Mouse (Mus musculus): ENCODE data around the gene Cdca3. TPM values are rescaled to one million over a fixed set of nuclear protein-coding genes. Genes with fewer than 3 reads are reported as not detected.

Gene Cdca3
- polyA plus RNA-seq, 1 experiment from 2014 or later, result 107 TPM

DNA sequence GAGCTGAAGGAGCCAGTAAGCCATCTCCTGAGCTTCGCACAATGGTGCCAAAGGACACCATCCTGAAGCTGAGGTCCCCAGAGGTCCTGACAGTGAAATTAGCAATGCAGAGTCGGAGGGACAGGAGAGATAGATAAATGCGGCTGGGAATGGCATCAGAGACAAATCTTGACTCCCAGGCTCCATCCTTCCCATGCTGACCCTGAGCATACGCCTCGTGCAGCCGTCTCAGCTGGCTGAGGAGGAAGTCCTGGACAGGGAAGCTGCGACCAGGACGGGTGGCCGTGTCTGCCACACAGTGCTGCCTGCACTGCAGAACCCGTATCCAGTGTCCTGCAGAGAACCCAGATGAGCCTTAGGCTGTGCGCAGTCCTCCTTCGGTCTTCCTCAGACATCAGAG lies 25.3 kb downstream of the Cdca3 start:
- no peak overlapping the region for H3K9ac ChIP-seq (ENCODE audit: low read depth, low read length)
- no peaks in the 10 kb centered on the region for H3K9me3 ChIP-seq (ENCODE audit: control insufficient read depth, low read length)
- DNase-seq (ENCODE audit: low spot score) (no peak), ATAC-seq (ENCODE audit: low read depth) (no peak)
- no peak overlapping the region for H3K4me3 ChIP-seq (ENCODE audit: low read depth, low read length)
- 73% methylated on average over 12 of the region's 12 CpGs for WGBS
- H3K4me1 ChIP-seq (ENCODE audit: control insufficient read depth, insufficient read depth, low read length), result peaks cover 11% of the 10 kb centered on the region; the same call in 1 of the 2 replicates
- H3K27me3 ChIP-seq (replicated peaks; ENCODE audit: control insufficient read depth, insufficient read depth, low read length), result no peaks in the 10 kb centered on the region
- no peak overlapping the region; the same call in 1 of the 2 replicates for H3K27ac ChIP-seq (replicated peaks; ENCODE audit: low read depth, low read length)
- peaks cover 50% of the 10 kb centered on the region for H3K36me3 ChIP-seq (ENCODE audit: control insufficient read depth, insufficient read depth, low read length)
- no peak overlapping the region for H3K4me2 ChIP-seq (ENCODE audit: low read depth, low read length)

DNA sequence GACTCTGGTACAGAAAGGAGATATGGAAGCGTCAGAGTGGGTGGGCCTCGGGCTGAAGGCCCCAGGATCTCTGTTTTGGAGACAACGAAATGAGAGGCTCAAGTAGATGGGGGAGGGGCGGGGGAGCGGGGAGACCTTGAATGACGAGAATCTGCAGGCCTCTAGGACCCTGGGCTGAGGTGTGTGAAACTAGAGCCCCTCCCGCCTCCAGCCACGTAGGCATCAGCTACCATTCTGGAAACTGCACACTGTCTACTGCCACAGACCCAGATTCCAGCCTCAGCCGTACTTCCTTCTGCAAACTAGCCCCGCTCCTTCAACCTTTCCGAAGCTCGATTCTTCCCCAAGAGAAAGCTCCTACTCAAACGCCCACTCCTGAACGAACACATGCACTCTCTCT lies 27.0 kb downstream of the Cdca3 start:
- H3K27ac ChIP-seq (replicated peaks; ENCODE audit: low read depth, low read length), result peak overlapping the region; percentile 99
- no peaks in the 10 kb centered on the region for H3K9me3 ChIP-seq (ENCODE audit: control insufficient read depth, low read length)
- H3K9ac ChIP-seq (ENCODE audit: low read depth, low read length), result peak overlapping the region; percentile 98
- no peaks in the 10 kb centered on the region for H3K27me3 ChIP-seq (replicated peaks; ENCODE audit: control insufficient read depth, insufficient read depth, low read length)
- H3K4me1 ChIP-seq (ENCODE audit: control insufficient read depth, insufficient read depth, low read length), result peaks cover 11% of the 10 kb centered on the region; the same call in 1 of the 2 replicates
- WGBS, result 7% methylated on average over 13 of the region's 14 CpGs
- peaks cover 38% of the 10 kb centered on the region for H3K36me3 ChIP-seq (ENCODE audit: control insufficient read depth, insufficient read depth, low read length)
- peak overlapping the region; percentile 83 for H3K4me3 ChIP-seq (ENCODE audit: low read depth, low read length)
- peak overlapping the region; percentile 74 for H3K4me2 ChIP-seq (ENCODE audit: low read depth, low read length)
- DNase-seq (ENCODE audit: low spot score), result peak; percentile 90
- peak; percentile 80 for ATAC-seq (ENCODE audit: low read depth)

DNA sequence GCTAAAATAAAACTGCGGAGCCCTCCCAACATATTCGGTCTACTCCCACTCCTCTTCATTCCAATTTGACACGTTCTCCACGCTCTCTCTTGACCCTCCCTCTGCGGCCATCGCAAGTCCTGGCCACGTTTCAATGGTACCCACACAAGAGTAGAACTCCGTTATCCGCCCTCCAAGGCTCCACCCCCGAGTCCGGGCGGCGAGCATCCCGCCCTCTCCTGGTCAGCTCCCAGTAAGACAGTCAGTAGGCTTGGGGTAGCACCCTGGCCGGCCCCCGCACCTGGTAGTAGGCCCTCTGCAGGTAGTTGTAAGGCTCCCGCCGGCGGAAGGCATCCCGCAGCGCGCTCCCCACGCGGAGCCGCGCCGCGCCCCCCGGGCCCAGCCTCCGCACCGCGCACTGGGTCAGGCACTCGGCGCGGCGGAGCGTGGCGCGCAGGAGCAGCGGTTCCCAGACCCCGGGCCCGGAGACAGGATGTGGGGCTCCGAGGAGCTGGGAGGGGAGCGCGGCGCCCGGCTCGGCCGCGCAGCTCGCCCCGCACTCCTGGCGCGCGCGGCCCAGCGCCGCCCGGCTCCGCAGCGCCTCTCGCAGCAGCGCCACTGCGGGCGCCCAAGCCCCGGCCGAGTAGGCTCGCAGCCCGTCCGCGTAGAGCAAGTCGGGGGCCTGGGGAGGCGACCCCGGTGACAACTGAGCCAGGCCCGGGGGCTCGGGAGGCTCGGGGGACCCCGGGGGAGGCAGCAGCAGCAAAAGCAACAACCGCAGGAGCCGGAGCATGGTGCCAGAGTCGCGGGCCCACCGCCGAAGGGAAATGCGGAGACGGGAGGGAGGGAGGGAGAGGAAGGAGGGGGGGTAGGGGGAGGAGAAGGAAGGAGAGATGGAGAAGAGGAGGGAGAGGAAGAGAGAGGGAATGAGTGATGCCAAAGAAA lies 27.8 kb downstream of the Cdca3 start, which contains the start of gene P3h3:
TSS of gene P3h3 (minus strand) at position 837 of the 924 bp plus-strand sequence.
- H3K4me3 ChIP-seq (ENCODE audit: low read depth, low read length), result peak within 1 kb of the TSS; percentile 83
- peaks cover 29% of the 10 kb centered on the region for H3K36me3 ChIP-seq (ENCODE audit: control insufficient read depth, insufficient read depth, low read length)
- H3K27me3 ChIP-seq (replicated peaks; ENCODE audit: control insufficient read depth, insufficient read depth, low read length), result no peaks in the 10 kb centered on the region
- DNase-seq (ENCODE audit: low spot score), result peak; percentile 93
- no peaks in the 10 kb centered on the region for H3K9me3 ChIP-seq (ENCODE audit: control insufficient read depth, low read length)
- ATAC-seq (ENCODE audit: low read depth), result peak; percentile 91
- under 1% methylated on average over 36 of the region's 86 CpGs for WGBS
- H3K27ac ChIP-seq (replicated peaks; ENCODE audit: low read depth, low read length), result peak within 1 kb of the TSS; percentile 99
- peak within 1 kb of the TSS; percentile 98 for H3K9ac ChIP-seq (ENCODE audit: low read depth, low read length)
- H3K4me1 ChIP-seq (ENCODE audit: control insufficient read depth, insufficient read depth, low read length), result peaks cover 11% of the 10 kb centered on the region; the same call in 1 of the 2 replicates
- peak within 1 kb of the TSS; percentile 74 for H3K4me2 ChIP-seq (ENCODE audit: low read depth, low read length)

DNA sequence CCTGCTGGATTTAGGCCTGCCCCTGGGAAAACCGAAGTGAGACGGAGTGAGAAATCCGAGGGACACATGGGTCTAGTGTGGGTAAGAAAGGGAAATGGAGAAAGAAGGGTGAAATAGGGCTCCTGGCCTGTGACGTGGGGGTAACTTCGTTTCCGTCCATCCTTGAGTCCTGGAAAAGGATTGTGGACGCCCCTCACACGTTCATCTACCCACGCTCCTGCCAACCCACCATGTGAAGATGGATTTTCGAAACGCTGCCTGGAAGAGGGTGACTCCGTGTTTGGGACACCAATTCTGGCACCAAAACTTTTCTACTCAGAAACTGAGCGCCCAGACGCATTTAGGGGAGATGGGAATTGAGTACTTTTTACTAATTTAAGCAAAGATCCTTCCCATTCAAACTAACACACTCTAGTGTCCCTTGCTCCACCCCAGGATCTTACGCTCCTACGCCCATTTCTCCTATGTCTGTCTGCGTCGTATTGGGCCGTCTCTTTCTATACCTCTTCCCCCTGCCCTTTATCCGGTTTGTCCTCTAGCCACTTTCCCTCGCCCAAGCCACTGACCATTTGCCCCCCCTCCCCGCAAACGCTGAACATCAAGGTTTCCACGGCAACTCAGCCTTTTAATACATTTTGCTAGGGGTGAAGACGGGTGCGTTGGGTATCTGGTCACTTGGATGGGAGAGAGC lies 28.6 kb downstream of the Cdca3 start:
- WGBS, result 27% methylated on average over 26 of the region's 26 CpGs
- Histone ChIP-seq H3K9me3 (ENCODE audit: control insufficient read depth, low read length) (no peaks in the 10 kb centered on the region), H3K9ac (ENCODE audit: low read depth, low read length) (peak overlapping the region; percentile 98), H3K4me1 (ENCODE audit: control insufficient read depth, insufficient read depth, low read length) (peaks cover 16% of the 10 kb centered on the region), H3K36me3 (ENCODE audit: control insufficient read depth, insufficient read depth, low read length) (peaks cover 21% of the 10 kb centered on the region), H3K4me2 (ENCODE audit: low read depth, low read length) (peak overlapping the region; percentile 74), H3K4me3 (ENCODE audit: low read depth, low read length) (peak overlapping the region; percentile 83), H3K27ac (replicated peaks; ENCODE audit: low read depth, low read length) (peak overlapping the region; percentile 99), H3K27me3 (replicated peaks; ENCODE audit: control insufficient read depth, insufficient read depth, low read length) (no peaks in the 10 kb centered on the region)
- no peak for ATAC-seq (ENCODE audit: low read depth)
- DNase-seq (ENCODE audit: low spot score), result no peak

DNA sequence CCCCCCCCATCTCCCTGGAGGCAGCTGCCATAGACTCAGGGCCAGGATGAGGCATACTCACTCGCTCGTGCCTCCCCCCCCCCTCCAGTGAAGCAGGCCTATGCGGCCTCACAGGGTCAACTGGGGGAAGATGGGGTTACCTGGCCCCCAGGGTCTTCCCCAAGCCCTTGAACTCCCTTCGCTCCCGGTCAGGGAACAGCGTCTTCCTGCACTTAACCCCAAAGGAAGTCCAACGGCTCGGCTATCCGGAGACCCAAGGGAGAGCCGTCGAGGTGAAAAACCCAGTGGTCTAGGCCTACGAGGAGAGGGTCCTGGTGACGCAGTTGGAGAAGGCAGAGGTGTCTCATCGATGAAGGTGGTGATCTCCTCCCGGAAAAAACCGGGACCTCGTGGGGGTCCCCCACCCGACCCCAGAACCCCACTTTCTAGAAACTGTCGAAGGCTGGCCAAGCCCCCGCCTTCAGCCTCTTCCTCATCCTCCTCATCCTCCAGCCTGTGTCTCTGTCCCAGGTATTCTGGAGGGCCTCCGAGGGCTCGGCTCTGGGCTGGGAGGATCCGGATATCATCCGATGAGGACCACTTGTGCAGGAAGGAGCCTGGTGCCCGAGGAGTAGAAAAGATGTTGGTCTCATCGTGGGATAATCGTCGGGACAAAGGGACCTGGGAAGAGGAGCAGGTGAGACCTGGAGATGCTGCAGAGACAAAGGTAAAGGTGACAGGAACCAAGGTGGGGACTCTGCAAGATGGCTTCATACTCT lies 29.4 kb downstream of the Cdca3 start:
- Histone ChIP-seq H3K4me1 (ENCODE audit: control insufficient read depth, insufficient read depth, low read length) (peaks cover 18% of the 10 kb centered on the region), H3K9me3 (ENCODE audit: control insufficient read depth, low read length) (no peaks in the 10 kb centered on the region), H3K27ac (replicated peaks; ENCODE audit: low read depth, low read length) (peak overlapping the region; percentile 99; the same call in 1 of the 2 replicates), H3K4me3 (ENCODE audit: low read depth, low read length) (peak overlapping the region; percentile 83; the same call in 1 of the 2 replicates), H3K4me2 (ENCODE audit: low read depth, low read length) (peak overlapping the region; percentile 74), H3K9ac (ENCODE audit: low read depth, low read length) (peak overlapping the region; percentile 98; the same call in 1 of the 2 replicates), H3K36me3 (ENCODE audit: control insufficient read depth, insufficient read depth, low read length) (peaks cover 14% of the 10 kb centered on the region), H3K27me3 (replicated peaks; ENCODE audit: control insufficient read depth, insufficient read depth, low read length) (no peaks in the 10 kb centered on the region)
- ATAC-seq (ENCODE audit: low read depth), result no peak
- no peak for DNase-seq (ENCODE audit: low spot score)
- WGBS, result 80% methylated on average over 23 of the region's 28 CpGs

DNA sequence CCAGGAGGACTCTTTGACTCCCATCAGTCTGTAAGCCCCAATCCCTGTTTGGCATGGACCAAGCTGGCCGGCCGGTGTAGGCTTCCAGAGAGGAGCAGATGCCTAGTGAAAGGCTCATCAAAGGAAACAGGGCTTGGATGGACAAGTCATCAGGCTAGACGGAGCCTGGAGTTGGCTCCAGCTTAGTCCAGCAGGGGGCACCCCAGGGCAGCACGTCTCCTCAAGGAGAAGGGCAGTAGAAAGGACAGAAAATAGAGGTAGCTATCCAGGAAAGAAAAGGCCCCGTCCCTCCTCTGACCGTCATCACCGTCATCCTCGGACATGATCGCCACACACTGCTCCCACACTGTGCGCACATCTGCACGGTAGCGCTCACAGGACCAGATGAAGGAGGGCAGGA lies 30.4 kb downstream of the Cdca3 start:
- peaks cover 5% of the 10 kb centered on the region; the same call in 1 of the 2 replicates for H3K36me3 ChIP-seq (ENCODE audit: control insufficient read depth, insufficient read depth, low read length)
- no peaks in the 10 kb centered on the region for H3K9me3 ChIP-seq (ENCODE audit: control insufficient read depth, low read length)
- H3K9ac ChIP-seq (ENCODE audit: low read depth, low read length), result 0 out of 2 replicates have a peak overlapping the region, but pooled peaks have one; percentile 35
- peak overlapping the region; percentile 16; the same call in 1 of the 2 replicates for H3K27ac ChIP-seq (replicated peaks; ENCODE audit: low read depth, low read length)
- no peaks in the 10 kb centered on the region for H3K27me3 ChIP-seq (replicated peaks; ENCODE audit: control insufficient read depth, insufficient read depth, low read length)
- DNase-seq (ENCODE audit: low spot score) (peak; percentile 77), ATAC-seq (ENCODE audit: low read depth) (0 out of 2 replicates have a peak, but pooled peaks have one; percentile 4)
- WGBS, result 7% methylated on average over 12 of the region's 12 CpGs
- no peak overlapping the region for H3K4me3 ChIP-seq (ENCODE audit: low read depth, low read length)
- no peak overlapping the region for H3K4me2 ChIP-seq (ENCODE audit: low read depth, low read length)
- peaks cover 18% of the 10 kb centered on the region for H3K4me1 ChIP-seq (ENCODE audit: control insufficient read depth, insufficient read depth, low read length)

DNA sequence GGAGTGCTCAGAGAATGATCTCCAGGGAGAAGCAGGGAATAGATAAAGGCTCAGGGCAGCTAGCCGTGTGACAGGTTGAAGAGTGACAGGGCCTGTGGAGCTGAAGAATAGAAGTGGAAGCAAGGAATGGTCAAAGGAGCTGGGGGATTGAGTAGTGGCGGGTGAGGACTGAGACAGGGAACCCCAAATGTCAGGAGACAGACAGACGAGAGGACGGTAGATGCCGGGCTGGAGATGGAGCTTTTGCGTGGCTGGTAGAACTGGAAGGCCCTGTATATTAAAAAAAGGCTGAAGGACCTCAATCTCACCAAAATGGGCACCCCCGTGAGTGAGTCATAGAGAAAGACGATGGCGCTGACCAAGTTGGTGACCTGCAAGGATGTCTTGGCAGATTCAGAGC lies 31.2 kb downstream of the Cdca3 start:
- Histone ChIP-seq H3K4me2 (ENCODE audit: low read depth, low read length) (no peak overlapping the region), H3K36me3 (ENCODE audit: control insufficient read depth, insufficient read depth, low read length) (no peaks in the 10 kb centered on the region), H3K9ac (ENCODE audit: low read depth, low read length) (0 out of 2 replicates have a peak overlapping the region, but pooled peaks have one; percentile 35), H3K4me1 (ENCODE audit: control insufficient read depth, insufficient read depth, low read length) (peaks cover 18% of the 10 kb centered on the region), H3K27me3 (replicated peaks; ENCODE audit: control insufficient read depth, insufficient read depth, low read length) (no peaks in the 10 kb centered on the region), H3K9me3 (ENCODE audit: control insufficient read depth, low read length) (no peaks in the 10 kb centered on the region), H3K27ac (replicated peaks; ENCODE audit: low read depth, low read length) (no peak overlapping the region), H3K4me3 (ENCODE audit: low read depth, low read length) (no peak overlapping the region)
- 76% methylated on average over 6 of the region's 9 CpGs for WGBS
- DNase-seq (ENCODE audit: low spot score), result no peak
- ATAC-seq (ENCODE audit: low read depth), result no peak

DNA sequence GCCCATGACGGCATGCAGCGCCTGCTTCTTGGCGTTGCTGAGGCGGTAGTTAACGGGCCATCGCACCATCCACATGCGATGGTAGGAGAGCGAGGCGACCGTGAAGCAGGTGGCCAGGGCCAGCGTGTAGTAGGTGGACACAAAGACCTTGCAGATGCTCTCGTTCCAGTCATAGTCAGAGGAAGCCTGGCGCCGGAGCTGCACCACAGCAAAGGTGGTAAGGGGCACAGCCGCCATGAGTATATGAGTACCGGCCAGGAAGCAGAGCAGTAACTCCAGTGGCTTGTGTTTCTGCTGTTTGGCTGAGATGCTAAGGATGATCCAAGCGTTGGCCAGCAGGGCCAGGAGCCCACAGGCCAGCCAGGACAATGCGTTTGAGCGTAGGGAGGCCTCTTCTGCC lies 31.9 kb downstream of the Cdca3 start:
- no peak overlapping the region for H3K27ac ChIP-seq (replicated peaks; ENCODE audit: low read depth, low read length)
- DNase-seq (ENCODE audit: low spot score) (no peak), ATAC-seq (ENCODE audit: low read depth) (no peak)
- peaks cover 12% of the 10 kb centered on the region for H3K4me1 ChIP-seq (ENCODE audit: control insufficient read depth, insufficient read depth, low read length)
- 0 out of 2 replicates have a peak overlapping the region, but pooled peaks have one; percentile 30 for H3K9ac ChIP-seq (ENCODE audit: low read depth, low read length)
- WGBS, result 88% methylated on average over 17 of the region's 19 CpGs
- no peak overlapping the region for H3K4me3 ChIP-seq (ENCODE audit: low read depth, low read length)
- no peaks in the 10 kb centered on the region for H3K27me3 ChIP-seq (replicated peaks; ENCODE audit: control insufficient read depth, insufficient read depth, low read length)
- no peak overlapping the region for H3K4me2 ChIP-seq (ENCODE audit: low read depth, low read length)
- H3K36me3 ChIP-seq (ENCODE audit: control insufficient read depth, insufficient read depth, low read length), result no peaks in the 10 kb centered on the region
- no peaks in the 10 kb centered on the region for H3K9me3 ChIP-seq (ENCODE audit: control insufficient read depth, low read length)

Measured in embryonic facial prominence, embryonic 14.5 days (tissue).